Mouse (Mus musculus) adrenal gland, postnatal 4 days (tissue): Measurements from ENCODE around the gene Brix1. TPM values are rescaled to one million over a fixed set of nuclear protein-coding genes. Genes with fewer than 3 reads are reported as not detected.

Experiments used
- DNase-seq, 2 experiments: peaks; one replicate each; pipeline ENCODE4 v3.0.0; 2021 to 2022; ENCODE audit warnings: low spot score in 2 of 2, mixed read lengths in 2 of 2
- total RNA-seq, 2 experiments: library from RNA; stranded (reverse); gene quantifications; 2 replicates each; pipeline ENCODE4 v1.2.3; 2021

Gene Brix1
- total RNA-seq, 2 experiments from 2014 or later, result 58.6 to 60.3 TPM

GRCm38 (mm10) chr15:10463555-10463954 is 22.2 kb downstream of the Brix1 start:
- no peak for DNase-seq

- DNase-seq, result no peak
These were observed 24.8 kb downstream of the Brix1 start for GRCm38 (mm10) chr15:10460986-10461385.

GRCm38 (mm10) chr15:10447102-10447501 is 38.6 kb downstream of the Brix1 start:
- DNase-seq, result no peak

GRCm38 (mm10) chr15:10442275-10442674 is 43.5 kb downstream of the Brix1 start:
- no peak for DNase-seq

GRCm38 (mm10) chr15:10441493-10441892 is 44.3 kb downstream of the Brix1 start:
- no peak for DNase-seq

- no peak for DNase-seq
These were observed 45.8 kb downstream of the Brix1 start for GRCm38 (mm10) chr15:10439963-10440362.

GRCm38 (mm10) chr15:10436893-10437292 is 48.9 kb downstream of the Brix1 start:
- no peak for DNase-seq

GRCm38 (mm10) chr15:10426545-10427266 is 59.0 kb downstream of the Brix1 start:
- DNase-seq, result no peak

- DNase-seq, result no peak
These were observed 59.6 kb downstream of the Brix1 start for GRCm38 (mm10) chr15:10426124-10426523.

Other genes starting within 250 kb of the Brix1 start
- gene Gm21973, start 160.6 kb downstream of the Brix1 start, total RNA-seq, result not detected
- gene Agxt2, start 127.4 kb downstream of the Brix1 start, total RNA-seq, result 10 to 100 TPM in 1 of 2 experiments, 1 to 10 TPM in 1; 8.5 to 10.6 TPM
- 10 to 100 TPM; 22.3 to 28.3 TPM for gene Dnajc21, start 15.4 kb downstream of the Brix1 start, total RNA-seq
- 10 to 100 TPM; 16.8 to 17.0 TPM for gene Rad1, start 71 bp upstream of the Brix1 start, total RNA-seq
- not detected for gene Ttc23l, start 72.7 kb upstream of the Brix1 start, total RNA-seq
- 10 to 100 TPM; 35.1 to 40.6 TPM for gene Rai14, start 228.7 kb upstream of the Brix1 start, total RNA-seq